Mouse (Mus musculus) MEL (cell line): ENCODE measurements at regions not wholly inside any gene's neighbourhood (a gene's known extent, or its start where the extent isn't known, plus 50 kb on each side); places are given as distances from the start of the nearest gene placed in this dataset.

ENCODE experiments used
- DNase-seq: peaks from one replicate; pipeline ENCODE4 v3.0.0; 2011; ENCODE audit warnings: low read depth, low spot score
- H3K27ac ChIP-seq: 2 replicates; pipeline ENCODE4 v1.5.1; 2012; ENCODE audit warnings: low read depth, mild to moderate bottlenecking, control low read depth, low read length, moderate library complexity; ENCODE audit not compliant: control insufficient read depth
- H3K27me3 ChIP-seq, 2 experiments: fragments of 150-350 bp in 1 of 2; sonication (generic) in 1 of 2; 2 replicates each; pipeline ENCODE4 v1.6.1; 2012; ENCODE audit warnings: low read length in 2 of 2, mild to moderate bottlenecking in 2 of 2, improper control_type of control experiment in 1 of 2, moderate library complexity in 1 of 2; ENCODE audit not compliant: insufficient read depth in 2 of 2, control insufficient read depth in 1 of 2
- H3K36me3 ChIP-seq, 2 experiments: 2 replicates each; pipeline ENCODE4 v1.6.1; 2012 to 2014; ENCODE audit warnings: low read length in 2 of 2, improper control_type of control experiment in 1 of 2, inconsistent platforms in 1 of 2, mild to moderate bottlenecking in 1 of 2; ENCODE audit not compliant: insufficient read depth in 2 of 2, control insufficient read depth in 1 of 2
- H3K4me1 ChIP-seq, 2 experiments: fragments of 150-350 bp in 1 of 2; sonication (generic) in 1 of 2; 2 replicates each; pipeline ENCODE4 v1.6.1; 2012; ENCODE audit warnings: low read length in 2 of 2, improper control_type of control experiment in 1 of 2, mild to moderate bottlenecking in 1 of 2; ENCODE audit not compliant: insufficient read depth in 2 of 2, control insufficient read depth in 1 of 2
- H3K4me3 ChIP-seq, 2 experiments: fragments of 150-350 bp in 1 of 2; sonication (generic) in 1 of 2; 2 replicates each; pipeline ENCODE4 v1.5.1; 2012; ENCODE audit warnings: low read depth in 2 of 2, low read length in 2 of 2, mild to moderate bottlenecking in 2 of 2, moderate library complexity in 2 of 2, control low read depth in 1 of 2, improper control_type of control experiment in 1 of 2; ENCODE audit not compliant: control insufficient read depth in 1 of 2, insufficient read depth in 1 of 2
- H3K79me2 ChIP-seq: 2 replicates; pipeline ENCODE4 v1.6.1; 2012; ENCODE audit warnings: mild to moderate bottlenecking, low read length, moderate library complexity; ENCODE audit not compliant: control insufficient read depth, poor library complexity, insufficient read depth
- H3K9ac ChIP-seq: 2 replicates; pipeline ENCODE4 v1.6.1; 2012; ENCODE audit warnings: low read depth, mild to moderate bottlenecking, control low read depth, low read length, moderate library complexity; ENCODE audit not compliant: control insufficient read depth, poor library complexity, severe bottlenecking
- H3K9me3 ChIP-seq: fragments of 150-350 bp; sonication (generic); replicated peaks from 2 replicates; pipeline ENCODE4 v1.6.1; 2012; ENCODE audit warnings: mild to moderate bottlenecking, low read length, improper control_type of control experiment, moderate library complexity; ENCODE audit not compliant: insufficient read depth
- E2F4 ChIP-seq: IDR thresholded peaks from 2 replicates; pipeline ENCODE4 v1.6.1; 2011; ENCODE audit warnings: low read depth, low read length, improper control_type of control experiment, borderline replicate concordance
- ETS1 ChIP-seq: IDR thresholded peaks from 2 replicates; pipeline ENCODE4 v1.6.1; 2012; ENCODE audit warnings: low read depth, mild to moderate bottlenecking, inconsistent platforms, low read length, improper control_type of control experiment, moderate library complexity
- HCFC1 ChIP-seq: IDR thresholded peaks from 2 replicates; pipeline ENCODE4 v1.6.1; 2012; ENCODE audit warnings: low read depth, mild to moderate bottlenecking, inconsistent platforms, low read length, improper control_type of control experiment, moderate library complexity
- MEF2A ChIP-seq: IDR thresholded peaks from 2 replicates; pipeline ENCODE4 v1.6.1; 2014; ENCODE audit warnings: low read depth, mild to moderate bottlenecking, inconsistent platforms, low read length, improper control_type of control experiment; ENCODE audit not compliant: poor library complexity, insufficient replicate concordance, severe bottlenecking; ENCODE audit errors: extremely low read depth
- MYC ChIP-seq: IDR thresholded peaks from 2 replicates; pipeline ENCODE4 v1.6.1; 2011; ENCODE audit warnings: low read depth, mild to moderate bottlenecking, low read length, improper control_type of control experiment, moderate library complexity
- NRF1 ChIP-seq: IDR thresholded peaks from 2 replicates; pipeline ENCODE4 v1.6.1; 2014; ENCODE audit warnings: low read depth, mild to moderate bottlenecking, inconsistent platforms, low read length, improper control_type of control experiment, moderate library complexity; ENCODE audit not compliant: poor library complexity, insufficient read depth, severe bottlenecking
- POLR2AphosphoS5 ChIP-seq: IDR thresholded peaks from 2 replicates; pipeline ENCODE4 v1.6.1; 2012; ENCODE audit warnings: low read depth, borderline replicate concordance, mild to moderate bottlenecking, inconsistent platforms, low read length, moderate library complexity, mixed read lengths
- RAD21 ChIP-seq: IDR thresholded peaks from 2 replicates; pipeline ENCODE4 v1.6.1; 2011; ENCODE audit warnings: mild to moderate bottlenecking, low read depth, low read length, improper control_type of control experiment
- RCOR1 ChIP-seq: IDR thresholded peaks from 2 replicates; pipeline ENCODE4 v1.6.1; 2012; ENCODE audit warnings: low read depth, mild to moderate bottlenecking, inconsistent platforms, low read length, improper control_type of control experiment
- SMC3 ChIP-seq: IDR thresholded peaks from 2 replicates; pipeline ENCODE4 v1.6.1; 2011; ENCODE audit warnings: low read depth, low read length, improper control_type of control experiment
- ZKSCAN1 ChIP-seq: IDR thresholded peaks from 2 replicates; pipeline ENCODE4 v1.6.1; 2012; ENCODE audit warnings: low read depth, mild to moderate bottlenecking, inconsistent platforms, low read length, improper control_type of control experiment, moderate library complexity

DNA sequence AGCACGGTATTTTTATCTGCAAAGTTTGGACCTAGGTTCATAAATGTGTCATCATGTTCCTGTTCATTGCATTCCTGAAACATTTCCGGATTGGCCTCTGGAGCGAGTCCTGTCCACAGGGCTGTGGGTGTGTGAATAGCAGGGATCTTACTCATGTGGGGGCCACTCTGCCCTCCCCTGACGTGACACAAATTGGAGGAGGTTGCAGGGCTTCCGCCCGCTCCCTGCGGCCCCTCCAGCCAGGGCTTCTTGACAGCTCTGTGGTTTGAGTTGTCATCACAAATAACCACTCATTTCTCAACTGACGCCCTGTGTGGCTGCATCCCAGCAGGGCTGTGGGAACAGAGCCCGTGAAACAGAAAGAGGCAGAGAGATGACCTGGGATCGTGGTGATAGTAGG lies 619.9 kb upstream of the Sall1 start:
- Histone ChIP-seq H3K4me1 (no peaks in the 10 kb centered on the region), H3K36me3 (no peaks in the 10 kb centered on the region), H3K9ac (no peak overlapping the region), H3K27me3 (no peaks in the 10 kb centered on the region), H3K9me3 (no peaks in the 10 kb centered on the region), H3K27ac (no peak overlapping the region), H3K79me2 (no peaks in the 10 kb centered on the region), H3K4me3 (no peak overlapping the region)
- no peak for DNase-seq
- TF ChIP-seq HCFC1 = no peak
- TF ChIP-seq RCOR1 = no peak
- TF ChIP-seq RAD21 = no peak
- no peak for TF ChIP-seq POLR2AphosphoS5

DNA sequence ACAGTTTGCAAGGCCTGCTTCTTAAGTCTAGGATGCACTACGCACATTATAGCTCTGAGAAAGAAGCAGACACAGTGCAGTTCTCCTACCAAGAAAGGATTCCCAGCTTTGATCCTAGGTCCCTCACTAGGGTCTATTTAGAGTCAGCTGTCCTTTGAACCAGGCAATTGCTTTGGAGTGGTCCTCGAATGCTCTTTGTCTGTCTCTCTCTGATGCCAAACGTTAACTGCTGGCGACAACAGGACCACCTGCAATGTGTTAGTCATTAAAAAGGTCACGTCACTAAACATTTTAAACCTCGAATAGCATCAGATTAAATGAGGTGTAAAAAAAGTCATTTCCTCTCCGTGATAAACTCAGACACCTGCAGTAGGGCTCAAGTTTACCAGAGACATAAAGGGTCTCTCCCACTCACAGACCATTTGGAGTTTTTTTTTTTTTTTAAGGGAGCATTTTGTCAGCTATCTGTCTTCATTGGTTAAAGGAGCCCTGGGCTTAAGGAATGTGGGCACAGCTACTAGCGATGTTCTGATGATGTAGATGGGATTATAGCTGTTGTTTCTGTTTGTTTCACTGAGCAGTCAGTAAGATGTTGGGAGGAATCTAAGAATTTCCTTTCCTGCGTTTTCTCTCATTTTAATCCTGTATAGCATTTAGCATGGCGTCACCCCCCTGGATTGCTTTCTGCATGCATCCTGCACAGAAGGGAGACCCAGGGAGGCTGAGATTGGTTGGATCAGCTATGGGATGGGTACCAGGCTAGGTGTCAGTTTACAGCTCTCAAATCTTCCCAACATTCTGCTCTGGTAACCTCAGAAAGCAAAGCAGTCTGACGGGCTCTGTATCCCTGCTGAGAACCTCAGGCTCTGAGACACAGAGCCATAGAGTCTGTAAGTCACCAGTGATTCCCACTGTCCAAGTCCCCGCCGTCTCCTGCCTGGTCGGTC lies 615.3 kb upstream of the Sall1 start:
- TF ChIP-seq ETS1 (no peak), E2F4 (no peak), SMC3 (no peak), MYC (no peak), MEF2A (no peak)
- Histone ChIP-seq H3K27me3 (no peaks in the 10 kb centered on the region), H3K4me1 (no peaks in the 10 kb centered on the region), H3K9ac (no peak overlapping the region), H3K4me3 (no peak overlapping the region), H3K27ac (no peak overlapping the region), H3K79me2 (no peaks in the 10 kb centered on the region), H3K36me3 (no peaks in the 10 kb centered on the region), H3K9me3 (no peaks in the 10 kb centered on the region)
- DNase-seq = no peak

DNA sequence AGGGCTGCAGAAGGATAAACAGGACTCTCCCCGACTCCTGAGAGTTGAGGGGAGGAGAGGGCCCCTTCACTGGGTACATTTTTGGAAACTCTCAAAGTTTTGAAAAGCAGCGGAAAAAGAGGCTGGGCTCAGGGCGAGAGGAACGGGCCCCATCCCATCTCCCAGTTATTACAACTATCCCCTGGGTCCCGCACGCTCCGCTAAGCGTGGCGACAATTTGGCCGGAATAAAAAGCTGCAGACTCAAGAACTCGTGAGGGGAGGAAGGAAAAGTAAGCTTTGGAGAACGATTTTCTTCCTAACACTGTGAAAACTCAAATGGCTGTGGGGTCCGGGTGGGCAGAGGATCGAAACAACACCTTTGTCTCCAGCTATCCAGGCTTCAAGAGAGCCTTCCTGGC lies 611.4 kb upstream of the Sall1 start:
- H3K9me3 ChIP-seq = no peaks in the 10 kb centered on the region
- no peaks in the 10 kb centered on the region for H3K27me3 ChIP-seq
- H3K79me2 ChIP-seq = no peaks in the 10 kb centered on the region
- no peak overlapping the region for H3K27ac ChIP-seq
- no peaks in the 10 kb centered on the region for H3K4me1 ChIP-seq
- no peak overlapping the region for H3K4me3 ChIP-seq
- no peak for TF ChIP-seq RCOR1
- no peak for TF ChIP-seq NRF1
- TF ChIP-seq ZKSCAN1 = no peak
- no peak overlapping the region for H3K9ac ChIP-seq
- H3K36me3 ChIP-seq = no peaks in the 10 kb centered on the region
- no peak for DNase-seq
